Mouse (Mus musculus) thymus, postnatal 25 days (tissue): ENCODE results near the gene Slc25a30.

Source experiments
- DNase-seq: peaks from one replicate; pipeline ENCODE4 v3.0.0; 2022

Slc25a30 gene

DNA sequence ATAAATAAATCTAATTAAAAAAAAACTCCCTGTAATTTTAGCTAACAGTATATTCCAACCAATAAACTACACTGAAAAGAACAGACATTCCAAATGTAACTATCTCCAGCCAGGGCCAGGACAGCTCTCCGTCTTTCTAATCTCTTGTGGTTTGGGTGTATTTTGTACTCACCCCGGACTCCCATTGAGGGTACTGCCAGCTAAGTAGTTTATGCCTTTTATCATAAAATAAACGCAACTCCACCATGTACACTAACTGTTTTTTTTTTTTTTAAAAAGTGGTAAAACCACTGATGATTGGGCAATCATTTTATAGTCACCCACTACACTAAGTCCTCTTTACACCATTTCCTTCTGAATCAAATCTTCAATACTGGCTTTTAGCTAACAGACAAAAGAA lies 51.2 kb downstream of the Slc25a30 start:
- no peak for DNase-seq

- DNase-seq, result no peak
Measured at GRCm38 (mm10) chr14:75732631-75733030, 54.2 kb downstream of the Slc25a30 start.

GRCm38 (mm10) chr14:75731361-75731760 lies 55.5 kb downstream of the Slc25a30 start:
- no peak for DNase-seq

GRCm38 (mm10) chr14:75728111-75728510 lies 58.7 kb downstream of the Slc25a30 start:
- DNase-seq, result no peak

DNA sequence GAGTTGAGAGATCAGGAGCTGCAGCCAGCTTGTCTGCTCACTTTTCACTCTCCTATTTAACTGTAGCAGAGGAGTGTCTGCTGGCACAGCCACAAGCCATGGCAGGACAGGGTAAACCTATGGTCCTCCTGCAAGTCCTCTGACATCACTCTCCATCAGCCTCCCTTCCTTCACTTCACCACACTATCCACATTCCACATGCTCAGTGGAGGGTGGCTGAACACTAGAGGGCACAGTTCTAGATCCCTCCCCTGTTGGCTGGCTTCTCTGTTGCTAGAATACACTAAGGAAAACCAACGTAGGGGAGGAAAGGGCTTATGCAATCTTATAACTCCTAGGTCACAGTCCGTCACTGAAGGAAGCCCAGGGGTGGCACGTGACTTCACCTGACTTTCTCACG lies 59.8 kb downstream of the Slc25a30 start:
- DNase-seq, result no peak

DNA sequence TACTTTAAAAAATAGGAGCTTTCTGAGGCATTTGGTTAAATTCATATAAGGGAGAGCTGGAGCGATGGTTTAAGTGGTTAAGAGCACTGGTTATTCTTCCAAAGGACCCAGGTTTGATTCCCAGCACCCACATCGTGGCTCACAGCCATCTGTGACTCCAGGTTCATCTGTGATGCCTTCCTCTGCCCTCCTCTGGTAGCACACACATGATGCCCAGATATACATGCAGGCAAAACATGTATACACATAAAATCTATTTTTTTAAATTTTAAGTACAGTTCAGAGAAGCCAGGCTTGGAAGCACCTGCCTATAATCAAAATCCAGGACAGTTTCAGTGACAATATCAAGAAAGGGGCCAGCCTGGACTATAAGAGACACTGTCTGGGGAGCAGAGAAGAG lies 64.0 kb downstream of the Slc25a30 start:
- no peak for DNase-seq

DNA sequence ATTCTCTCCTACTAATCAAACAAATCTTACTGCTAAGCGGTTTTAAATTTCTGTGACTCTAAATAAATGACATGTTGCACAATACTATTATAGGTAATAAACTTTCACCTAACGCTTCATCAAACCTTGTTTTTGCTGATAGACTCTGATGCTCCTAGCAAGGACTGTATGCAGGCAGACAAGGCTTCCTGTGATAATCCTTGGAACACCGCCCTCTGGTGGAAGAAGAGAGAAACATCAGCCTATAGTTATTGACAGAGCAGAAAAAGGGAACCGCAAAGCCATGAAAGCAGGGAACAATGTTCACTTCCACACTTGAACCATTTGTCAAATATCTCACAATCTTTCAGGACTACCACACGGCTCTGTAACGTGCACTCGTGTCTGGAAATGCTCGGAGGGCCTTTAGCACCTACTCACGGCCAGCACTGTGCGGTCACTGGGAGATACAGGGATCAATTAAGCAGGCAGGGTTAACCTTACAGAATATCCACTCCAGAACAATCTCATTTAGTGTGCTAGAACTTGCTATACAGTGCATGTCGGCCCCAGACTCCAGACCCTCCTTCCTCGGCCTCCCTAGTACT lies 64.8 kb downstream of the Slc25a30 start:
- peak; percentile 49 for DNase-seq

DNA sequence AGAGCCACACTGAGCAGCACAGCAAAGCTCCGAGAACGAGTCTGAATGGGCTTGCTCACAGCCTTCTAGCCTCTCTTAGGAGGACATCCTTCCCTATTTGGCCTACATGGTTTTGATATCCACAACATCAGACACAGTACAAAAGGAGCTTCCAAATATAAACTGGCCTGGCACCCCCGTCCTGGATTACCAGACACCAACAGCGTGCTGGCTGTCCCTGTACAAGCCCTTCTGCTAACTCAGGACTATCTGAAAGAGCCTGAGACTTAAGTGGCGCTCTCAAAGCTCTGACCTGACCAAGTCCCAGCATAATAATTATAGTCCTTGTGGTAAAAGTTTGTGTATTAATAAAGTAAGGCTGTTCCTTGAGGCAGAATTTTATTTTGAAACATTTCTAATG lies 66.7 kb downstream of the Slc25a30 start:
- no peak for DNase-seq

GRCm38 (mm10) chr14:75716410-75716809 lies 70.4 kb downstream of the Slc25a30 start:
- no peak for DNase-seq

DNA sequence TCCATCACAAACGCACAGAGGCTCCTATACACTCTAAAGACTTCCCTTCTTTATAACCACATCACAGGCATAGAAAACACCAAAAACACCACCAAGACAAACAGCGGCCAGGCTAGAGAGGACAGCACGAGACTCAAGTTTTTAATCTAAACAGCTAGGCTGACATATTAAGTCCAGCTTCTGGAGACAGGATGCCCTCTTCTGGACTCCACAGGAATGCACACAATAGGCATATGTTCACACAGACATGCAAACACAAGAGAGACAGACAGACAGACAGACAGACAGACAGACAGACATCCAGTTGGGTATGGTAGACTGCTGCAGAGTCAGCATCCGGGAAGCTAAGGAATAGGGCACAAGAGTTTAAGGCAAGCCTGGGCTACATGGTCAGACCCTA lies 73.2 kb downstream of the Slc25a30 start:
- no peak for DNase-seq

DNA sequence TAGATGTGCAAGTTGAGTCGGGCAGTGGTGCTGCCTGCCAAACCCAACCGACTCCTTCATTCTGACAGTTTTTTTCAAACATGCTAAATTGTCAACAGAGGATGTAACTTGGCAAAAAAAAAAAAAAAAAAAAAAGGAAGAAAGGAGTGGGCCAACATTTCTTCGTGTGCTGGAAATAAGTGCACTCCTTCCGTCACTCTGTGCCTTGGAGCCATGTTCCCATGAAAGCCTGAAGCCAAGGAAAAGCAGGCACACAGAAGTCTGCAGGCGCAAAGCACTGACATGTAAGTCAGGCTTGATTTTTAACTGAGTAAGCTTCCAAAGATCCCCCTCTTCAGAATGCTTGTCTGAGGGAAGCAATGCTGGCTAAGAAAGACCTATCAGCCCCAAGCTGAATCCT lies 74.2 kb downstream of the Slc25a30 start:
- DNase-seq, result no peak

DNA sequence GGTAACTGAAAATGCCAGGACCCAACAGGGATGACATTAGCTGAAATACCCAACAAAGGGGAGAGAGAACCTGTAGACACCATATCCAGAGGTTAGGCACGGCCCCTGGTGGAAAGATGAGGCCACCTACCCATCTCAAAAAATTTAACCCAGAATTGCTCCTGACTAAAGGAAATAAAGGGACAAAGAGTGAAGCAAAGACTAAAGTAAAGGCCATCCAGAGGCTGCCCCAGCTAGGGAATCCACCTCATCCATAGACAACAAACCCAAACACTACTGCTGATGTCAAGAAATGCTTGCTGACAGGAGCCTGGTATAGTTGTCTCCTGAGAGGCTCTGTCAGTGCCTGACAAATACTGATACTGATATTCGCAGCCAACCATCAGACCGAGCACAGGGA lies 75.1 kb downstream of the Slc25a30 start:
- no peak for DNase-seq
